Mouse (Mus musculus) gastrocnemius, adult 8-10 months (tissue): ENCODE measurements at regions not wholly inside any gene's neighbourhood (a gene's known extent, or its start where the extent isn't known, plus 50 kb on each side); places are given as distances from the start of the nearest gene placed in this dataset.

Experiments
- DNase-seq, 2 experiments: peaks; one replicate each; pipeline ENCODE4 v3.0.0; 2022; ENCODE audit warnings: low spot score in 2 of 2

GRCm38 (mm10) chr9:67610696-67611095 lies 51.2 kb upstream of the Tln2 start:
- no peak for DNase-seq

- no peak for DNase-seq
Observed at GRCm38 (mm10) chr9:67611676-67612075, 52.2 kb upstream of the Tln2 start.

- DNase-seq = no peak
Observed at GRCm38 (mm10) chr9:67612101-67612500, 52.6 kb upstream of the Tln2 start.

GRCm38 (mm10) chr9:67614068-67614727 lies 54.7 kb upstream of the Tln2 start:
- no peak for DNase-seq

GRCm38 (mm10) chr9:67616207-67616606 lies 56.7 kb upstream of the Tln2 start:
- DNase-seq = no peak

GRCm38 (mm10) chr9:67617341-67618217 lies 58.1 kb upstream of the Tln2 start:
- DNase-seq = no peak

GRCm38 (mm10) chr9:67620945-67621344 lies 61.4 kb upstream of the Tln2 start:
- no peak for DNase-seq

- no peak for DNase-seq
Observed at GRCm38 (mm10) chr9:67627196-67627595, 67.7 kb upstream of the Tln2 start.

GRCm38 (mm10) chr9:67629624-67630023 lies 70.1 kb upstream of the Tln2 start:
- no peak for DNase-seq

GRCm38 (mm10) chr9:67630173-67630572 lies 70.7 kb upstream of the Tln2 start:
- DNase-seq = no peak

GRCm38 (mm10) chr9:67631741-67632243 lies 72.3 kb upstream of the Tln2 start:
- no peak for DNase-seq

- no peak for DNase-seq
Observed at GRCm38 (mm10) chr9:67632521-67633025, 73.1 kb upstream of the Tln2 start.

GRCm38 (mm10) chr9:67633026-67633741 lies 73.7 kb upstream of the Tln2 start:
- DNase-seq = peak; percentile 20 to 21

GRCm38 (mm10) chr9:67633761-67634441 lies 74.4 kb upstream of the Tln2 start:
- DNase-seq = peak; percentile 50 to 61

GRCm38 (mm10) chr9:67646820-67647219 lies 87.3 kb upstream of the Tln2 start:
- no peak for DNase-seq

- DNase-seq = no peak
Observed at GRCm38 (mm10) chr9:67664773-67665172, 94.5 kb upstream of the C2cd4b start.

- DNase-seq = no peak
Observed at GRCm38 (mm10) chr9:67670261-67671020, 88.8 kb upstream of the C2cd4b start.

GRCm38 (mm10) chr9:67676906-67677305 lies 82.3 kb upstream of the C2cd4b start:
- DNase-seq = no peak

GRCm38 (mm10) chr9:67683367-67683766 lies 75.9 kb upstream of the C2cd4b start:
- peak; percentile 18 to 33 for DNase-seq

- no peak for DNase-seq
Observed at GRCm38 (mm10) chr9:67692396-67692795, 66.8 kb upstream of the C2cd4b start.
